Mouse (Mus musculus): Measurements from ENCODE around the gene Crebl2.

Crebl2 gene

DNA sequence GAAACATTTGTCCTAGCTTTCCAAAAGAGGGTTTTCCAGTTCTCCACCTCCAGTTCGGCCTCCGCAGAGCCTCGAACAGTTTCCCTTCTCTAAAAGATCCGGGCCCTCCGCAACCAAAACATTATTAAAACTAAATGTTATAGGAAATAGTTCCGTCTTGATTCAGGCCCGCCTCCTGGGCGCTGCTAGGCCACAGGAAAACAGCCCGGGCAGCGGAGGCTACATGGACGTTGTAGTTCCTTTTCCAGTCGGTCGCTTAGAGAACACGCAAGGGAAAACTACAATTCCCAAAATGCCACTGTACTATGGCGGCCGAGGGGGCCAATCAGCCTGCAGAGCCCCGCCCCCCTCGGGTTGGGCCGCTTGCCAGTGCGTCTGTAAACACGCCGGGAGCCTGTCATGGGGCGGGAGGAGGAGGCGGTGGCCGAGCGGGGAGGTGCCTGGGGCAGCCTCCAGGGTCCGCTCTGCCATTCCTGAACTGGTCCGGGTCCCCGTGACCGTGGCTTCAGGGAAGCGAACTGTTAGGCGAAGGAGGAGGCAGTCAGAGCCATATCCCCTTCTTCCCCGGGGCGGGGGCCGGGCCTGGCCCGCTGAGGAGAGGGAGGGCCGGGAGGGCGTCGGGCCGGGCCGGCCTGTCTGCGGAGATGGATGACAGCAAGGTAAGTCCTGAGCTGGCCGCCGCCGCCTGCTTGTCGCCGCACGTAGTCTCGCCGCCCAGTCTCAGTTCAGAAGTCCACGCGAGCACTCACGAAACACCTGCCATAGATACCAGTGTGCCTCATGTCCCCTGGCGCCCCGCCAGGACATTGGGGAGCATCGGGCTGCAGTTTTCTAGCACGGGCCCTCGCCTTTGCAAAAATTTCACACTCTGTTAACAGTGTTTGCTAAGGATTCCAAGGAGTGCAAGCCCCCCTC lies at the start of gene Crebl2:
Gene Crebl2 (plus strand): TSS at position 369 of the 915 bp plus-strand sequence.
- peak; percentile 100 for DNase-seq

GRCm38 (mm10) chr6:134781494-134781913 lies 48.5 kb upstream of the Crebl2 start:
- DNase-seq = no peak

DNA sequence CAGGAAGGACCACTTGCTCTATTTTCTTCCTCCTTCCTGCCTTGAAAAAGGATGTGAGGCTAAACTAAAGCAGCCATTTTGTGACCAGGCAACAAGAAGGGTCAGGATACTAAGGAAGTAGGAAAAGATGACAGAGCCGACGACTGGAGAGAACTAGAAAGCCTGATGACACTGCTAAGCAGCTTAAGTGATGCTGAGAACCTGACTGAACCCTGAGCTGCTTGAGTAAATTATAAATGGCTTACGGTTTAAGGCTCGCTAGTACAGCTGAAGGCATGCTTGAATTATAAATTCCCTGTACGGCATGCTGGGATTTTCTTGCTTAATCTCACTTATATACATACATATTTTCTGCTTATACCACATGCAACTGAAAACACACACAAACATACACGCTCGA lies 47.1 kb upstream of the Crebl2 start:
- DNase-seq = no peak

DNA sequence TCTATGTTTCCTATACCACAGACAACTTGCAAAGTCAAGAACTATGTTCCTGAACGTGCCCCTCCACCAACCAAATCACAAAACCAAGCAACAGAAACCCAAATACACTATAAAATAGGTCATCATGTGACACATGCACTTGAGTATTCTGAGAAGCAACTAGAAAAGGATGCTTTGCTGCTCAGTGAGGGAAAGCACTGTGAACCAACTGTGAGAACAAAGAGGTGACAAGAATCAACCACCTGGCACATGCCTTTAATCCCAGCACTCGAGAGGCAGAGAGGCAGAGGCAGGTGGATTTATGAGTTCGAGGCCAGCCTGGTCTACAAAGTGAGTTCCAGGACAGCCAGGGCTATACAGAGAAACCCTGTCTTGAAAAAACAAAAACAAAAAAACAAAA lies 43.5 kb upstream of the Crebl2 start:
- DNase-seq = no peak

- no peak for DNase-seq
Measured at GRCm38 (mm10) chr6:134789100-134789499, 40.9 kb upstream of the Crebl2 start.

- peak; percentile 54 for DNase-seq
Measured at GRCm38 (mm10) chr6:134791251-134792118, 38.5 kb upstream of the Crebl2 start.

DNA sequence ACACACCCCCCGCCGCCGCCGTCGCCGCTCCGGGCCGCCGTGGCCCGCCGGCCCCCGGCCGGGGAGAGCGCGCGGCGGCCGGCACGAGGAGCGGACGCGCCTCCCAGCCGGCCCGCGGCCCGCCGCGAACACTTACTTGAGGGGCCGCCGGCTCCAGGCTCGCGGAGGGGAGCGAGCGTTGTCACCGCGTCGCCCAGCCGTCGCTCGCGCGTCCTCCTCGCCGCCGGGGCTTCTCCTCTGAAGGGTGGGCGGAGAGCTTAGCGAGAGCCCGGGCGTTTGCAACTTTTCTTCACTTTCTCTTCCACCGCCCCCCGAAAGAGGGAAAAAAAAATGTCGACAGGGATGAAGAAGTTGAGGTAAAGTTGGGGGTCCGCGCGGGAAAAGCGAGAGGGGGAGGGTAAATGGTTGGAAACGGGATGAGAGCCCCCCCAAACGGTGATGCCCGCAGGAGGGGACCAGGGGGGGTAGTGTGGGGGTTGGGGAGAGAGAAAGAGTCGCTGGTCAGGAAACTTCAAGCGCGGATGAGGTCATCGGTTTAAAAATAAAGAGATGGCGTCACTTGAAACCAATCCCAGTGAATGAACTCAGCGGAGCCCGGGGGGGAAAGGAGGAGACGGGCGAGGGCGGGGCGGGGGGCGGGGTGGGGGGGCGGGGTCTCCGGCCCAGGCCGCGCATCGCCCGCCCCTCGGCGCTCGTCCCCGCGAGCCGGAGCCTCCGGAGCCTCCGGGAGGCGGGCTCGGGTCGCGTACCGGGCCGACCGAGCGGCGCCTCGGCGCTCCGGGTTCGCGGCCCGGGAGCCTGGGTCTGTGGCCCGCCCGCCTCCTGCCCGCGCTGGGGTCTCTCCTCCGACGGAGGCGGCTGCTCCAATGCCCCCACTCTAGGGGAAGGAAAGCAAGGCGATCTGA lies 37.6 kb upstream of the Crebl2 start, which contains the start of gene Dusp16:
Gene Dusp16 (minus strand): TSS at position 485 of the 905 bp plus-strand sequence.
- DNase-seq = peak; percentile 95

GRCm38 (mm10) chr6:134793046-134793806 lies 36.7 kb upstream of the Crebl2 start:
- no peak for DNase-seq

- peak; percentile 90 for DNase-seq
Measured at GRCm38 (mm10) chr6:134793911-134794520, 35.9 kb upstream of the Crebl2 start.

DNA sequence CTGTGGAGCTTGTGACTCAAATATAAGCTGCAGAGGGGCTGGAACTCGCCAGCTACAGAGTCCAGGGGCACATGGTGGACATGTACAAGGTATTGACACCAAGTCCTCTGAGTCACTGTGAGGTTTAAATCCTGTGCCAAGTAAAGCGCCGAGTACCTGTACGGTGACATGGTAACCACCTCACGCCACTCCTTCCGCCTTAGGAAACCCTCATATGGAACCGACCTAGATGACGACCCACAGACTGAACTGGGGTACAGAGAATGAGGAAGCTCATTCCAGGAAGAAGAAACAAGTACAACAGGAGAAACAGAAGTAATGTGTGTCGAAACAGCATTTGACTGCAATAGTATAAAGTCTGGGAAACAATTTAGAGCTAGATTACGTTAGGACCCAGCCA lies 33.7 kb upstream of the Crebl2 start:
- DNase-seq = no peak

DNA sequence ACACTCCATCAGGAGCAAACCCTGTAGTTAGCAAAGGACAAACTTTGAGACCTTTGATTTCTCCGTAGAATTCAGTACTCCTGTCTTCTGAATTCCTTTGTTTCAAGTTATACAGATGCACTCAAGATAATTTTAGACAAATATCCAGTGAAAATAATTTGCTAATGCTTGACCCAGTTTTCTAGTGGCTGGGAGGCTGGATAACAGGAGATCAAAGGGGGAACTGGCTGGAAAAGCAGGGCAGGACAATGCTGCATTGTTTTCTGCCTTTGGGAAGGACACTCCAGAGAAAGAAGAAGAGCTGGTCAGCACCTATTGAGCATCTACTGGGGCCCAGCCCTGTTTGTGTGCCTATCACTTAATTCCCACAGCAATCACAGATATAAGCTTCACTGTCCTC lies 28.5 kb upstream of the Crebl2 start:
- no peak for DNase-seq

DNA sequence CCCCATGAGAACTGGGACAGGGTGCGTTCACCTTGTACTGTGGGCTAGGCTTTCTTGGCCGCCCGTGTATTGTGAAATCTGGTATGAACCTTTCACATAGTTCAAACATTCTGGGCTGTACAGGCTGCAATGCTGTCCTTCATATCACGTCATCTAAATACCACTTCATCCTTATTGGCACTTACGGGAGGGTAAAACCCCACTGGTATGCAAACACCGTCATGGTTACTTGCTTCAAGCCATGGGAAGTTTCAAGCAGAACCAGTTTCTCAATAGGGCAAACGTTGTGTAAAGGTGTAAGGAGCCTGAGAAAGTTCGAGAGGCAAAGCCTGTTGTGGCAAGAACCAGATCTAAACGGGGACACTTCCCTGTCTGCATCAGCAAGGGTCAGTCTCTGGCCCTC lies 27.3 kb upstream of the Crebl2 start:
- DNase-seq = peak; percentile 38

- peak; percentile 60 for DNase-seq
Measured at GRCm38 (mm10) chr6:134804736-134805277, 25.1 kb upstream of the Crebl2 start.

DNA sequence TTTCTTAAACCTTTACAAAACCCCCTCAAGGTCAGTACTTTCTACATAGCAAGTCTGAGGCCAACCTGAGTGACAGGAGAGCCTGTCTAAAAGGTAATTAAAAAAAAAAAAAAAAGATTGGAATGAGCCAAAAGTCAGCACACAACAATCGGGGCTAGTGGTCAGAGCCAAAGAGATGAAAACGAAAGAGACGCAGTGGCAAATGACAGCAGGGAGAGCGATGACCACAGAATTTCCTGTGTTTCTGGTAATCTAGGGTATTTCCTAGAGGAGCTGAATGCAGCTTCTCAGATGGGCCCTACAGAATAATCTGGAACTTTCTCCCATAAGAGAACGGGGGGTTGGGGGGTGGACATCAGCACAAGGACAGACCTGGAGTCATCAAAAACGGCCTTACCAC lies 23.8 kb upstream of the Crebl2 start:
- DNase-seq = no peak

GRCm38 (mm10) chr6:134807091-134807490 lies 22.9 kb upstream of the Crebl2 start:
- DNase-seq = no peak

- DNase-seq = no peak
Measured at GRCm38 (mm10) chr6:134807794-134808193, 22.2 kb upstream of the Crebl2 start.

DNA sequence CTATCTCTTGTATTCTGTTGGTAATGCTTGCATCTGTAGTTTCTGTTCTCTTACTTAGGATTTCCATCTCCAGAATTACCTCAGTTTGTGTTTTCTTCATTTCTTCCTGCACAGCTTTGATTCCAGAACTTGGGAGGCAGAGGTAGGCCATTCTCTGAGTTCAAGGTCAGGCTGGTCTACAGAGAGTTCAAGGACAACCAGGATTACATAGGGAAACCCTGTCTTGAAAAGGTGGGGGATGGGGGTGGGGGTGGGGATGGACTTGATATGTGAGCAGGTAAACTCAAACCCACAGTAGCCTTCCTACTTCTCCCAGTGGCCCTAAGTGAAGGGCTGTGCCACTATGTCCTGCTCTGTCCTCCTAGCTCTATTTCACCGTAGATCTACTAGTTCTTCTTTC lies 16.9 kb upstream of the Crebl2 start:
- DNase-seq = no peak

- no peak for DNase-seq
Measured at GRCm38 (mm10) chr6:134817051-134817928, 12.7 kb upstream of the Crebl2 start.

GRCm38 (mm10) chr6:134819741-134820140 lies 10.2 kb upstream of the Crebl2 start:
- DNase-seq = no peak

- no peak for DNase-seq
Measured at GRCm38 (mm10) chr6:134820411-134820810, 9.5 kb upstream of the Crebl2 start.
